Mouse (Mus musculus) midbrain, embryonic 10.5 days (tissue): ENCODE measurements around the gene Alkal2. TPM values are rescaled to one million over a fixed set of nuclear protein-coding genes. Genes with fewer than 3 reads are reported as not detected.

Source experiments
- polyA plus RNA-seq: library from polyadenylated mRNA; unstranded; fragments of >200 nt; fragmentation: Nextera tagmentation; extraction: Ambion mirVana; gene quantifications from 2 replicates; pipeline ENCODE4 v1.2.1, GENCODE M21; 2016

Alkal2 gene
- polyA plus RNA-seq, 1 experiment from 2014 or later: 0.38 TPM

Other genes with a start within 250 kb of the Alkal2 start
- 227 and 241 TPM in 2 replicates for gene Acp1, start 27.3 kb downstream of the Alkal2 start, polyA plus RNA-seq
- gene Sh3yl1, start 27.3 kb downstream of the Alkal2 start, polyA plus RNA-seq: 15.6 and 18.9 TPM in 2 replicates
- gene Fam110c, start 189.5 kb downstream of the Alkal2 start, polyA plus RNA-seq: 0.25 and 0.30 TPM in 2 replicates